Mouse (Mus musculus): ENCODE data around the gene Kcnn1.

DNA sequence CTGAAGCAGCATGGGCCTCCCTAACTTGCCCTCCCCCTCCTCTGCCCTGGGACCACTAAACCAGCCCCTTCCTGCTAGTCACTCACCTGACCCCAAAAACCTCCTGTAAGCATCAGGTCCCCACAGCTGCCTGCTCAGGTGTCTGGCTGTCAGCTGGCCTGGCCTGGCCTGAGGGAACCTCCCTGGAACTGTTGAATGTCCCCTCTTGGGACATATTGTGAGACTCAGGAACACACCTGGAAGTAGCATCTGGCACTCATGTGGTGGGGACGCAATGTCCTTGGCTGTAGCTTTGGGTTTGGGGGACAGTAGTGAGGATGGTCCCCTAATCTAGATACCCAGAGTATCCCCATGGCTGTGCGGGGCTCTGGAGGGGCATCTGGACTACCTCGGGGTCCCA, 29.0 kb downstream of the Kcnn1 start:
- TF ChIP-seq CTCF (IDR thresholded peaks at IDR 0.05; ENCODE audit: control insufficient read depth, insufficient read depth, insufficient read length) (no peak), USF1 (IDR thresholded peaks at IDR 0.05; ENCODE audit: low read depth) (no peak), FOSL1 (IDR thresholded peaks at IDR 0.05; ENCODE audit: insufficient read depth, low read length, poor library complexity, severe bottlenecking) (no peak), MAX (IDR thresholded peaks at IDR 0.05) (no peak)
